Mouse (Mus musculus) spleen, postnatal 14 days (tissue): Measurements from ENCODE around the gene Zscan5b.
"Not testable (repeated sequence)": the region's sequence is repeated elsewhere in the genome, so short reads cannot be mapped to it uniquely, and the experiment has no call there.

Experiments
- DNase-seq, 2 experiments: peaks; one replicate each; pipeline ENCODE4 v3.0.0; 2021 to 2022; ENCODE audit warnings: low spot score in 2 of 2

The Zscan5b gene

DNA sequence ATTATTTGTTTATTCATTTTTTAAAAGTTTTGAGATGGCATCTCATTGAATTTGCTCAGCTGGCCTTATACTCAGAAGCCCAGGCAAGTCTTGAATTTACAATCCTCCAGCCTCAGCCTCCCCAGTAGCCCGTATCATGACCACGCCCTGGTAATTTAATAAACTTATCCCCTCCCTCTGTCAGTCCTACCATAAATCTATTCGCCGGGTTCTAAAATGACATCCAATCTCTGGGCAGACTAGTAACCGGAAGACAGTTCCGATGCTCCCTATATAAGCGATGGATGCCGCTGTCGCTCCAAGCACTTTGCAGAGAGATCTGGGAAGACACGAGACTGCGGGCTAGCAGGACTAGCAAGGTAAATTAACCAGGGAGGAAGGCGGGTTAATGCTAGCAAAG, at the start of gene Zscan5b:
Gene Zscan5b (plus strand): TSS at position 301 of the 400 bp plus-strand sequence.
- DNase-seq = no peak

DNA sequence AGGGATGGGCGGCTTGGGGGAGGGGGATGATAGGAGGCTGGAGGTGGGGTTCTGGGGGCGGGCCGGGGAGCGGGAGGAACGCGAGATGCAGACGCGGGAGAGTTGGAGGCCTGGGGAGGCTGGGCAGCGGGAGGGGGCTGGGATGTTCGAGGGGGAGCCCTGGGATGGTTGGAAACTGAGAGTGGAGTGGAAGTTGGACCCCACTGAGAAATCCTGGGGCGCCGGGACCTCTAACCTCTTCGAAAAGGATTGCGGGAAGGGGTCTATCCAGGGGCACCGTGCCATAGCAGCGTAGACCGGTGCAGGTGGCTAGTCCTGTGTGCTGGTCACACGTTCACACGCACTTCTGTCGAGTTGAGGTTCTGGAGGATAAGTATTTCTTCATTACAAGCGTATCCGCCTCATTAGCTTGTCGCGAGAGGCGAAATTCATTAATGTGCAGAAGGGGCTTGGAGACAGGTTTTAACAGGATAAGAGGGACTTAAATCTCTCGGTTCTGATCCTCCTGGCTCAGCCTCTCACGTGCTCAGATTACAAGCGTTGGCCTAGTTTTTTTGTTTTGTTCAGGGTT, 49.3 kb upstream of the Zscan5b start:
- no peak for DNase-seq

DNA sequence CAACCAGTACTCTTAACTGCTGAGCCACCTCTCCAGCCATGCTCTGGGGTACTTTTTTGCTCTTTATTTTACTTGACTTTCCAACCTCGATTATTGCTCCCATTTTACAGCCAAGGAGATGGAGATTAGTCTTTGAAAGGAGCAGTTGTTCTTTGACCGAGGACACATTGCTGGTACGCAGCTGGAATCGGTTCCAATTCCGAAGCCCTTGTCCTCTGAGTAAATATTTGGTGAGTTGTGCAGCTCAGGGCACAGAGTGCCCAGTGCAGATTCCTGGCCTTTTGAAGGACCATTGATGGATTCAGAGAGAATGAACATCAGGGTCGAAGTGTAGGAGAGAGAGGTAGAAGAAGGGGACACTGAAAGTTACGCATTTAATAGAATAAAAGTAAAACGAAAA, 48.2 kb upstream of the Zscan5b start:
- DNase-seq = no peak

DNA sequence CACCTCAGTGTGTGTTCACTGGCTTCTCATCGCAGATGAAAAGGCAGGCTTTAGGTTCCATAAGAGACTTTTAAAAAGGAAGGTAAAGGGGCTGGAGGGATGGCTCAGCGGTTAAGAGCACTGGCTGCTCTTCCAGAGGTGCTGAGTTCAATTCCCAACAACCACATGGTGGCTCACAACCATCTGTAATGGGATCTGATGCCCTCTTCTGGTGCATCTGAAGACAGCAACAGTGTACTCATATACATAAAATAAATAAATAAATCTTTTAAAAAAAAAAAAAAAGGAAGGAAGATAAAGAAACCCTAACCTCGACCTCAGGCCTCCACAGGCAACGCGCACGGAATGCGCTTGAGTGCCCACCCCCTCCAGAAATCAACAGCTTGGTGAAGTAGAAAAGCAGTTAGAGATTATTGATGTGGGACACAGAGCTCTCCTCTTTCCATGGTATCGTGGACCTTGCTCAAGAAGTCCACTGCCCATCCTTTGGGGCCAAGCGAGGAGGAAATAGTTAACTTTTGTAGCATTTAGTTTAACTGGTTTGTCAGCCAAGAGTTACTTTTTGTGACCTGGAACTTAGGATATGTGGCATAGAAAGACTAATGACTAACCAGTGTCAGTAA, 47.6 kb upstream of the Zscan5b start:
- not testable (repeated sequence) for DNase-seq

DNA sequence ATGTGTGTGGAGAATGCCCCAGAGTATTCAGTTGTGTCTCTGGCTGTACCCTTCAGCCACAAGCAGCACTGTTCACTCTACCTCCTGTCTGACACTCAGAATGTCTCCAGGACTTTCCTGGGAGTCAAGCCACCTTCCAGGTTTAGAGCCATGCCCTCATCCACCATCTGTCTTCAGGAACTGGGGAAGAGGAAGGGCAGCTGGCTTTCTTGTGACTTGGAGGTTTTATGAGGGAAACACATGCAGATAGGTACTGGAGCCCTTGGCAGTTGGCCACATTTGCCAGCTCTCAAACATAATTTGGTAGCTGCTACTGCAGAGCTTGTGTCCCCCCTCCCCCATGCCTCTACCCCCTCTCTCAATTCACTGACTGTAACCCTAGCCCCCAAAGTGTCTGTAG, 43.1 kb upstream of the Zscan5b start:
- DNase-seq = no peak

DNA sequence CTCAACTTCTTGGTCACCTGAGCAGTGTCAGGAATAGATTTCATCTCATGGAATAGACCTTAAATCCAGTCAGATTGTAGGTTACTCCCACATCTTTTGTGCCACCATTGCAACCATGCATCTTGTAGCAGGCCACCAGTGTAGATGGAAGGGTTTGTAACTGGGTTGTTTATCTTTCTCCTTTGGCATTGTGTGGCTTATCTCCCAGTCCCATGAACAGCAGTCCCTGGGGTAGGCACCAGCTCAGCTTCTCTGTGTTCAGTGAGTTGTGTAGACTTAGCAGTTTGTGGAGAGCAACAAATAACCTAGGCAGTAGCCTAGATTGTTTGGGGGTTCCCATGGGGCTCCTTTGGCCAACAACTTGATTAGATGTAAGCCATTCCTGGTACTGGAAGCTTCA, 39.2 kb upstream of the Zscan5b start:
- DNase-seq = no peak

DNA sequence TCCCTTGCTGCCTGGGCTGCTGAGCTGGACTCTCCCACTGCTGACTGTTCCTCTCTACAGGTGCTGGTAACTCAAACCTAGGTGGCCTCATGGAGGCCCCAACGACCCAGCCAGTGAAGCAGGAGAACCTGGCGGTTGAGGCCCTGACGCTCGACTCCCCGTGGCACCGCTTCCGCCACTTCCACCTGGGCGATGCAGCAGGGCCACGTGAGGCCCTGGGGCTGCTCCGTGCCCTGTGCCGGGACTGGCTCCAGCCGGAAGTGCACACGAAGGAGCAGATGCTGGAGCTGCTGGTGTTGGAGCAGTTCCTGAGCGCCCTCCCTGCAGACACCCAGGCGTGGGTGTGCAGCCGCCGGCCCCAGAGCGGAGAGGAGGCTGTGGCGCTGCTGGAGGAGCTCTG, 38.3 kb upstream of the Zscan5b start:
- no peak for DNase-seq

DNA sequence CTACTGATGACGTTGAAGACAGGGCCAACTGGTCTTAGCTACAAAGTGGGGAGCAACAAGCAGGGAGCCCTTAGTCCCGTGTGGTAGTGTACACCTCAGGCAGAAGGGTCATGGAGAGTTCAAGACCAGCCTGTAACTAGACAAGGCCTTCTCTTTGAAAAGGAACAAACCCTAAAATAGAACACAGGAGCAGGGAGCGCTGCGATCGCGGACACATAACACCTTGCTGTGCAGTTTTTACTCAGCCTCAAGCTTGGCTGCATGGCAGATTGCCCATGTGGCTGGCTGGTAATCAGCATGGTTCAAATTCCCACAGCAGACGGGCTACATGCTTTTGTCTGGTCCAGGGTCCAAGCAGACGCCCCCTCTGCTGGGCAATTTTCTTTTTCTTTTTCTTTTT, 37.6 kb upstream of the Zscan5b start:
- DNase-seq = no peak

DNA sequence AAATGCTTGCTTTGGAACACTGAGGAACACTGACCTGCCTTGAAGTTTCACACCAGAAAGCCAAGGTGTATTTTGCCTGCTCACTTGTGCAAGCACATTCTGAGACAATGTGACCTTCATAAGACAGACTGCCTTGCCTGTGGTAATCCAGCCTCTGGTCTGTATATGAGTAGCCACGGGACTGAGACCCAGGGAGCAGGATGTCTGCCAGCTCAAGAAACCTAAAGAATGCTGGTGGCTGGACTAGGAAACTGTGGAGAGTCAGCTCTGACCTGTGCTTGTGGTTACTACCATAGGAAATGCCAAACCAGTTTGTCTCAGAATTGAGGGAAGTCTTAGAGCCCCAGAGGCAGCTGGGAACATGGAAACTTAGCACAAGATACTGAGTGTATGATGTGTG, 36.7 kb upstream of the Zscan5b start:
- no peak for DNase-seq

DNA sequence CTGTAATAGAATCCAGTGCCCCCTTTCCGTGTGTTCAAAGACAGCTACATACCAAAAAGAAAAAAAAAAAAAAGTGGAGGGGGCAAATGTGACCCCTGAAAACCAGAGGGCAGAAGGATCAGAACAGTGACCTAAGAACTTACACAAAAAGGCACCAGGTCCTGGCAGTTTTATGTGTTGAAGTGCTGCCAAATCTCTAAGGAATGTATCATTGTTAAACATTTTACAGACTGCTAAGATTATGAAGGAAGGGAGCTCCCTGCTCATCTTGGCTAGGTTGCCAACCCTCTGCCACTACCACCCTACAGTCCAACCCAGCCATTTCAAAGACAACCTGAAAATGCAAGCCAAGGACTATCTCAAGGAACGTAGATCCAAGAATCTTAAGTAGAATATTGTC, 35.9 kb upstream of the Zscan5b start:
- no peak for DNase-seq

DNA sequence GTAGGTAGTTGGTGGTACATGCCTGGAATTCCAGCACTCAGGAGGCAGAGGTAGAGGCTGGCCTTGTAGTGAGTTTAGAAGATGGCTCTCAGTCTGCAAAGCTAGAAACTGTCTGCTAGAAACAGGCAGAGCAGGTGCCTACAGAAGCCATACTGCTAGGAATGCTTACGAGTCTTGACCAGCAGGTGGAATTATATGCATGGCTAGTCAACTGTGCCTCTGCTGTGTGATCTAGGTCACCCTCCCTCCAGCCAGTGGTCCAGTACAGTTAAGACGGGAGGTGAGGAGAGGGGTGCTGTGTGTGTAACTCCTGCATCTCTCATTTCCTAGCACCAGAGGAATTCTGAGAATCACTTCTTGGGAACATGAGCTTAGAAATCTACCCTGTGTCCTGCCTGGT, 35.3 kb upstream of the Zscan5b start:
- DNase-seq = no peak

DNA sequence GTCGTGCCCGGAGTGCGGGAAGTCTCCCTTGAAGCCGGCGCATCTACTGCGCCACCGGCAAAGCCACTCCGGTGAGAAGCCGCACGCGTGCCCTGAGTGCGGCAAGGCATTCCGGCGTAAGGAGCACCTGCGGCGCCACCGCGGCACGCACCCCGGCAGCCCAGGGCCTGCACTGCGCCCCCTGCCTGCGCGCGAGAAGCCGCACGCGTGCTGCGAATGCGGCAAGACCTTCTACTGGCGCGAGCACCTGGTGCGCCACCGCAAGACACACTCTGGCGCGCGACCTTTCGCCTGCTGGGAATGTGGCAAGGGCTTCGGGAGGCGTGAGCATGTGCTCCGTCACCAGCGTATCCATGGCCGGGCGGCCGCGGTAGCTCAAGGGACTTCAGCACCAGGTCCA, 32.5 kb upstream of the Zscan5b start:
- DNase-seq = no peak

DNA sequence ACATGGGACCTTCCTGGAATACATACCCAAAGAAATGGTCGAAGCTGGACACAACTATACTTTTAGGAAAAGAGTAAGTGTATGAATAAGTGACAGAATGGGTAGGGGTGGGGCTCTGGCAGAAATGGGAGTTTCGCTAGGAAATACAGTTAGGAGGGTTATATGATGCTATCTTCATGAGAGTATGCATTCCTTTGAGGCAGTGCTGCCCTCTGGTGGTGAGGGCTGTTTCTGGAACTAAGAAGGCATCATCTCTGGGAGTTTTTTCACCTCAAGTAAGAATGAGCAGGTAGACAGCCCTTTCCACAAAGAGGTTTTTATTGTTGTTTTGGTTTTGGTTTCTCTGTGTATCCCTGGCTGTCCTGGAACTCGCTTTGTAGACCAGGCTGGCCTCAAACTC, 30.7 kb upstream of the Zscan5b start:
- DNase-seq = peak; percentile 46 to 73

DNA sequence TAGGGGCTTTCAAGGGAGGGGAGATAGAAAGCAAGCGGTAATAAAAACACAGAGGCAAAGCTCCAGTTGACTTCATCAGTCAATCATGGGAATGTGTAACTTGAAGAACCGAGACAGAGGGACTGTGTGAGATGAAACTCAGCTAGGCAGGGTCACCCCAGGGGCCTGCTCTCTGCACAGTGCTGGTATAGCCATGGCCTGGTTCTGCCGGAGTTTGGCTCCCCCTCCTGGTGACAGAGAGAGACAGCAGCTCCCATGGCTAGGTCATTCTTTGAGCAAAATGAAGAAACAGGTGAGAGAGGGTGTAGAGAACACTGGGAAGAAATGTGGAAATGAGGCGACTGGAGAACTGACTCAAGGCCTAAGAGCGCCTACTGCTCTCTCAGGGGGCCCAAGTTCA, 27.9 kb upstream of the Zscan5b start:
- DNase-seq = peak in 1 of 2 experiments; percentile 52

DNA sequence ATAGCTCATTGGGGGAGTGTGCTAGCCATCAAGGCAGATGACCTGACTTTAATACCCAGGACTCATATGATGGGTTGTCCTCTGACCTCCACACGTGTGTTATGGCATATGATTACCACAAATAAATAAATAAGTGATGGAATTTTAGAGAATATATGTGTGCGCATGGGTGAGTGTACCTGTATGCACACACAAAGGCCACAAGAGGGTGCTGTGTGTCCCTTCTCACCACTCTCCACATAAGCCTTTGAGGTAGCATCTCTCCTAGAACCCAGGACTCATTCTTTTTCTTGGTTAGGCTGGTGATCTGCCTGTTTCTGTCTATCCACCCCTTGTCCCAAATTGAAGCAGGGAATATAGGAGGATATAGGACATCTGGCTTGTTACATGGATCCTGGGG, 26.3 kb upstream of the Zscan5b start:
- no peak for DNase-seq

DNA sequence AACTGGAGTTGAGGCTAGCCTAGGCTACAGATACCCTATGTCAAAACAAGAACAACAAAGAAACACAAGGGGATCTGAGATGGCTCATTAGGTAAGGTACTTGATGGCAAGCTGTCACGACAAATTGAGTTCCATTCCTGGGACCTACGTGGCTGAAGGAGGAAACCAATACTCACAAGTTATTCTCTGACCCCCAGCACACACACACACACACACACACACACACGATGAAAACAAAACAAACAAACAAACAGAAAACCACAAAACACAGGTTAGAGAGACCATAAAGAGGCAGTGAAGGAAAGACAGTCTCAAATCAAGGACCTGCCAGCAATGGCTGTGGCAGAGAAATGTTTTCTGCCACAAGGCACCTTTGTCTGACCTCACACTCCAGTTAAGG, 25.3 kb upstream of the Zscan5b start, which contains the start of gene Galp:
Gene Galp (plus strand): TSS at position 301 of the 400 bp plus-strand sequence.
- DNase-seq = no peak

DNA sequence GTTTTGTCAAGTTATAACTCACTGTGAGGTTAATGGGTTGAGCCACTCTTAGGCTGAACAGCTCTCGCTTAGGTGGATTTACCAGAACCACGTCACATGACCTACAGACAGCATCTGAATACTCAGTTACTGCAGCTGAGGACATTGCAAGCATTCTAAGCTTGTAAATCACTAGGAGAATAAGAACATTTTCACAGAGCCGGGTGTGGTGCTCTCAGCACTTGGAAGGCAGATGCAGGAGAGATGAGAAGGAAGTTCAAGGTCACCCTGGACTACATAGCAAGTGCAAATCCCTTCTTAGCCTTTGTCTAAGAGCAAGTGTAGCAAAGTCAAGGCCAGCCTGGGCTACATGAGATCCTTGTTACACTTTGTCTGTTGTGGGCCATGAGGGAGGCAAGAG, 17.9 kb upstream of the Zscan5b start:
- DNase-seq = no peak

DNA sequence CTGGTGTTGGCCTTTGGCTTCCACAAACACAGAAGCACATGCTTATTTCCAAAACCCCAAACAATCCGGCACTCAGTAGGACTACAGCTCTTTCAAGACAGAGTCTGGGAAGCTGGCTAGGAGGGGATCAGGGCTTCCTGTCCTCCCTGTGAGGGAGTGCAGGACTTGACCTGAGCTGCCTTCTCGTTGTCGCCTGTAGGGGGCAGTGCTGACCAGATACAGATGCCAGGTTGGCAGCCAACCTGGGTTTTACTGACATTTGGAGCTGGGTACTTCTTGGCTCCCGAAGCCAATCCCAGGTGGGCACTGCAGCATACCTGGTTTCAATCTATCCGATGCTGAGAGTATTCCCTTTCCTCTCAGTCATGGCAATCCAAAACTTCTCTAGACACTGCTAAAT, 8.9 kb upstream of the Zscan5b start:
- DNase-seq = no peak

DNA sequence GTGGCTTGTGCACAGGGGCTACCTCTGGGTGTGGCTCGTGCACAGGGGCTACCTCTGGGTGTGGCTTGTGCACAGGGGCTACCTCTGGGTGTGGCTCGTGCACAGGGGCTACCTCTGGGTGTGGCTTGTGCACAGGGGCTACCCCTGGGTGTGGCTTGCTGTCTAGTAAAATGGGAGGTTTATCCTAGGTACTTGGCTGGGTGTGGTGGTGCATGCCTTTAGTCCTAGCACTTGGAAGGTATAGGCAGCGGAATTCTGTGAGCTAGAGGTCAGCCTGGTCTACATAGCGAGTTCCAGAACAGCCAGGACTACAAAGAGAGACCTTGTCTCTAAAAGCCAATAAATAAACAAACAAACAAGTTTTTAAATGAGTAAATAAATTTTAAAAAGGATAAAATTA, 7.4 kb upstream of the Zscan5b start:
- DNase-seq = not testable (repeated sequence)

DNA sequence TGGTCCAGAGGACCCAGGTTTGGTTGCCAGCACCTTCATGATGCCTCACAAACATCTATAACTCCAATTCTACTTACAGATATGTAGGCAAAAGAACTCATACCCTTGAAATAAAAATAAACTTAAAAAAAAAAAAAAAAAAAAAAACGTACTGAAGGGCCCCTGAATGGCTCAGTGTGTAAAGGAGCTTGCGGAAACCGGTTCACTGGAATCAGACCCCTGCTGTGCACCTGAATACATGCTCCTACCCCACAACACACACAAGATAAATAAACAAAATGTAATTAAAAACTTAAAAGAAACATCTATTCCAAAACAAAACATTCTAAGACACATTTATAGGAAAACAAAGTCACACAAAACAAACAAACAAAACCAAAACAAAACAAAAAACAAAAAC, 1.9 kb upstream of the Zscan5b start:
- no peak for DNase-seq

DNA sequence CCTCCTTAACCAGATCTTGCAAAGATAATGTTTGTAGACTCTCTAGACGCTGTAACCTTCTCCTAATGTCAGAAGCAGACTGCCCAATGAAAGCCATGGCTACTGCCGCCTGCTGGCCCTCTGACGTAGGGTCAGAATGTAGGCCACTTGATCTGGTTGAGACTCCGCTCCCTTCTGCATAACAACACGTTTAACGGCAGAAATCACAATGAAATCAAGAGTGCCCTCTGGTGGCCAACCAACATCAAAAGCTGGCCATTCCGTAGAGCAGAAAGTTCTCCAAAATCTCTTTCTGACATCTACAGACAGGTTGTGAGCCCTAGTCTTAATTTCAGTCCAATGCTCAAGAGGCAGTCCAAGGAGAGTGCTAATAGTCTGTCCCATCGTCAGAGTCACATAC, 6.4 kb downstream of the Zscan5b start:
- DNase-seq = not testable (repeated sequence)

DNA sequence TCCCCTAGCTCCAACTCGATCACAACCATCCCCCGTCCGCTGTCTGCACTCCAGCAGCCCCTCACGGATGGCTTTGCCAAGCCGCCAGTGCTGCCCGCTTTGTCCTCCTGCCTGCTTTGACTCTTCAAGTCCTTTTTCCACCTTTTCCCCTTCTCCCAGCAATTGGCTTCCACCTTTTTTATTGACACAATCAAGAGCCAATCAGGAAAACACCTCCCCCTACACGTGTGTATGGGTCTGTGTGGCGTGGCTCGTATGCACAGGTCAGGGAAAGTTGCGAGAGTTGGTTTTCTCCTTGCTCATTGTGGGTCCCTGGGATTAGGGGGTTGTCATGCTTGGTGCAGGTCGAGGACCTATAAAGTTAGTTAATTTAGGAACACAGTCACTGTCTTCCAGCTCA, 17.7 kb downstream of the Zscan5b start:
- DNase-seq = no peak

DNA sequence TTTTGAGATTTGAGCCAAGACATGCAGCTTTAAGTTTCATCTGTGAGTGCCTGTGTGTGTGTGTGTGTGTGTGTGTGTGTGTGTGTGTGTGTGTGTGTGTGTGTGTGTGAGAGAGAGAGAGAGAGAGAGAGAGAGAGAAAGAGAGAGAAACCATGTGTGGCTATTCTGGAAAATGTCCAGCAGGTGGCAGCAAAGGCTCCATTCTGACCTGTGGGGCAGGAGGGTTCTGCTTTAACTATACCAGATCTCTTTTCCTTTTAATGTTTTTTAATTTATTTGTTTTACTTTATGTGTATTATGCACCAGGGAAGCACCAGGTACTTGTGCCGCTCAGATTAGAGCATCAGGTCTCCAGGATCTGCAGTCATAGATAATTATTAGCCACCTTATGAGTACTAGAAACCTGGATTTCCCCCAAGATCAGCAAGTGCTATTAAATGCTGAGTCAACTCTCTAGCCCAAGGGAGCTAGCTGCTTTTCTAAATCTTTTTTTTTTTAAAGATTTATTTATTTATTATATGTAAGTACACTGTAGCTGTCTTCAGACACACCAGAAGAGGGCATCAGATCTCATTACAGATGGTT, 18.9 kb downstream of the Zscan5b start:
- DNase-seq = peak in 1 of 2 experiments; percentile 21
